Mouse (Mus musculus): ENCODE measurements around the gene Hba-a1.
"Not testable (repeated sequence)": the region's sequence is repeated elsewhere in the genome, so short reads cannot be mapped to it uniquely, and the experiment has no call there.

The Hba-a1 gene

DNA sequence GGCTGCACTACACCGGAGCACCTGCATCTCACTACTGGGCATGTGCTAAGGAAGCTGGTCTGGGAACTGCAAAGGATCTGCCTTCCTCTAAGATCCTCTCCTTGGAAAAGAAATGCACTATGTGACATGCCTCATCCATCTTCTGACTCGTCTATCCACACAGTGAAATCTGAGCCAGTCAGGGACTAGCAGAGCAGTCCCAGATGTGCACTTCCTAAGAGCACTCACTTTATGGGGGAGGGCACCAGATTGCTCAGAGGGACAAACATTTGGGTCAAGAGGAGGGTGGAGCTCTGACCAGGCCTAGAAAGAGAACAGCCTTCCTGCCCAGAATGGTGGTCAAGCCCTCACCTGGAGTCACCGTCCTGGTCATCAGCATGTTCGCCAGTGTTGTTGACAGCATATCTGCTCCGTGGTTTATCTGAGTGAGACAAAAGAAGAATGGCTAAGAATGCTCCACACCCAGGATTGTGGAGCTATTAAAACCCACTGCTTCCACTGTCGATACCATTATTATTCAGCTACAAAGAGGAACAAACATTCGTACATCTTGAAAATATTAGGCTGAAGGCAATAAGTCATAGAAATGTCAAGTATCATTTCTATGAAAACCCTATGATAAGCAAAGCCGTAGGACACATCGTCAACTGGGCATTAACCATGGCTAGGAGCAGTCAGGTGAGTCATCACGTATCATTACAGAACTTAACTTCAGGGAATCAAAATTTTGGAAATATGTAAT, 20.5 kb upstream of the Hba-a1 start:
- DNase-seq (ENCODE audit: low spot score) = no peak

DNA sequence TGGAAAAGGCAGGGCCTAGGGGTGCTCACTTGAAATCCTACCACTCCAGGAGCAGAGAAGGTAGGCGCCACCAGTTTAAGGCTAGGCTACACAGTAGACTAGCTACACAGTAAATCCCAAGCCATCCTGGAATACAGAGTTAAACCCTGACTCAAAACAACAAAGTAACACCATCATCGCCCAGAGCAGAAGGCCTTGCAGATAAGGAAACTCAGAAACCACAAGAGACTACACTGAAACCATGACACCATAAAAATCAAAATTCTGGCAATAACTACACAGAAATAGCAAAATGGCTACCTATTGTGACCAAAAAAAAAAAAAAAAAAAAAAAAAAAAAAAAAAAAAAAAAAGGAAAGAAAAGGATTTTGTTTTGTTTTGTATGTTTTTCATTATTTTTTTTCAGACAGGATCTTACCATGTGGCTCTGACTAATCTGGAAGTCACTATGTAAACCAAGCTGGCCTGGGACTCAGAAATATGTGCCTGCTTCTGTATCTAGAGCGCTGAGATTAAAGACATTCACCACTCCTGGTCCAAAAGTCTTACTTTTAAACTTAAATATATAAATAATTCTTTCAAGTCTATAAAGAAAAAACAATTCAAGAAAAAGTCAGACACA, 18.1 kb upstream of the Hba-a1 start:
- DNase-seq (ENCODE audit: low spot score) = no peak

DNA sequence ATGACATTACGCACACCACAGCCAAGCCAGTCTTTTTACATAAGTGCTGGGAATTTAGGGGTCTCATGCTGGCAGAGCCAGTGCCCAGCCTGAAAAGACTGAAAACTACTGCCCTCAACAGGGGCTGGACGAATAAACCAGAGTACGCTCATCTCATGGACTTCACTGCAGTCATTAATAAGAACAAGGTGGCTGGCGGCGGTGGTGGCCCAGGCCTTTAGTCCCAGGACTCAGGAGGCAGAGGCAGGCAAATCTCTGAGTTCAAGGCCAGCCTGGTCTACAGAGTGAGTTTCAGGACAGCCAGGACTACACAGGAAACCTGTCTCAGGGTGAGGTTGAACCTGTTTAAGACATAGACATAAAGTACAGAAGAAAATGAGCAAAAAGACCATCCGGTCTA, 17.1 kb upstream of the Hba-a1 start:
- no peak for DNase-seq (ENCODE audit: low spot score)

DNA sequence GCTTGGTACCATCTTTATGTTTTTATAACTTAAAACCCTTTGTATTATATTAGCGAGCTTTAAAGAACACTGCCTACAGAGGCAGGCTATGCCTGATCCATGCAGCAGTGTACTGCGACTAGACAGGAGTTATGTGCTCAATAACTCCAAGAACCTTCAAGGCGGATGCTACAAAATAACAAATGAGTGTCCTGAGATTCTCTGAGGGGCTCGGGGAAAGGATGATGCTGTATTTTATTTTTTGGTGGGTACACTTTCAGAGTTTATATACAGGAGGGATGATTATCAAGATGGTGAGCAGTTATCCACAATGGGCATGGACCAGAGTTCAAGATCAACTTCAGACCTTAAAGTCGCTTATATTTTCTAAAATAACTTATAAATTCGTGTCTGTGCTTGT, 16.5 kb upstream of the Hba-a1 start:
- DNase-seq (ENCODE audit: low spot score) = no peak

DNA sequence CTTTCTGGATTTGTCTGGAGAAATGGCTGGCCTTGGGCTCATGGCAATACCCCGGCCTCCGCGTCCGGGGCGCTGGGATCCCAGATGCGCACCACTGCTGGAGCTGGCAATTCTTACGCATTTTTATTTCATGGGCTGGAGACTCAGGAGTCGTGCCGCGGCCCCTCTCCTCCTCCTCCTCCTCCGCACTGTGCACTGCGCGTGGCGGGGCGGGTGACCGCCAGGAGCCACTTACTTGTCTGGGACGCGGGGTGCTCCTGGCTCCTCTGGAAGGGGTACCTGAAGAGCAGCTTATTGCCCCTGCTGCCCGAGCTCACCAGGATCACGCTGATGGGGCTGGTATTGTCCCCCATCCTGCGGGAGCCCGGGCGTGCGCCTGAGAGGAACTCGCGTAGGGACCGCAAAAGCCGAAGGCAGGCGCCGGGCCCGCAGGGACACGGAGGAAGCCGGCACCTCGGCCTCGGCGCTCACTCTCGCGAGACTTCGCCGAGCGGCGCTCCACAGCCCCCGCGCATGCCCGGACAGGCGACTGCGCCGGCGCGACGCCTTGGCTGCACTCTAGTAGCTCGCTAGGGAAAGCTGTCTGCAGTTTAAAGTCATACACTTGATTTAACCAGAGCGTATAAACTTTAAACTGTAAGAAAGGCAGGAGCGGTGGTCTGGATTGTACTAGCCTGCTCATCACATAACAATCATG, 16.0 kb upstream of the Hba-a1 start, which contains the start of gene Nprl3:
TSS of gene Nprl3 (minus strand) at position 520 of the 697 bp plus-strand sequence.
- peak; percentile 95 for DNase-seq (ENCODE audit: low spot score)

DNA sequence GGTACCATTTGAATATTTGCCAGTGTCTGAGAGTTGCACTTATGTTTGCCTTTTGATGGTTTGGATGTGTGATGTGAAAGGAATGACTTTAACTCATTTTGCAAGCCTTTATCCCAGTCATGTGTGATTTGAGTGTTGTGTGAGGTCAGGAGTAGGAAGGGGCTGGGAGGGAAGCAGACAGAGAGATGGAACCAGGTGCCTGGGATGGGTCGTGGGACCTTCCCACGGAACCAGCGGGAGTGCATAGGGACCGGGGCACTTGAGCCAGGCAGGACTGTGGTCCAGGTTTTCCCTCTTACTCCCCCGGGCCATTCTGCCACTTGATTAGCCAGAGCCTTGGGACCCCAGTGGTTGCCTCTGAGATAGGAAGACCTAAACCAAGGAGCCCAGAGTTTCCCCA, 15.3 kb upstream of the Hba-a1 start:
- peak; percentile 21 for DNase-seq (ENCODE audit: low spot score)

DNA sequence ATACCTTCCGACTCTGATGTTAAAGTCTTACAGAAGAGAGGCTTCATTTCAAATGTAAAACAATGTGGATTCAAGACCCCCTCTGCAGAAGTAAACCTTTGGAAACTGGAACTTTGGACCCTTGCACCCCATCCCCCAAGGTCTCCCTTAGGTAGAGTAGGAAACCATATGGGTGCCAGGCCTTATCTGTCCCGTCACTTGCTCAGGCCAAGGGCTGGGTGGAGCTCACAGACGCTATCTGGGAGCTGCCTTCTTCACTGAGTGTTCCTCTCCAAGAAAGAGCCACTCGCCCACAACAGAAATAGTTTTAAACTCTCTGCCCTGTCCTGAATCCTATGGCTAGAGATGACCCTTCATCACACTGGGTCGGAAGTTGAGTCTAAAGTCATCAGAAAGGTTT, 14.4 kb upstream of the Hba-a1 start:
- DNase-seq (ENCODE audit: low spot score) = no peak

DNA sequence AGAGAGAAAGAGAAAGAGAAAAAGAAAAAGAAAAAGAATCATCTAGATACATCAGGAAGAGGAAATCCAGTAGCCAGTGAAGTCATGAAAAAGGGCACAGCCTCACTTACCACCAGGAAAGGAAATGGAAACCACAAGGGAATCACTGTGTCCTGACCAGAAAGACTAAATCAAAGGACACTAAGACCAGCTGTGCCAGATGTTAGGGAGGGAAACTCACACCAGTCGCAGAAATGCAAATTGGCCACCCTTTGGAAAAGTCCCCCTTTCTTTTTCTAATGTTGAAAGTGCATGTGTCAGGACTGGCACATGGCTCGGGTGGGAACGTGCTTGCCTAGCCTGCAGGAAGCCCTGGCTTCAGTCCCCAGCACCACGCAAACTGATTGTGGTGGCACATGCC, 12.1 kb upstream of the Hba-a1 start:
- DNase-seq (ENCODE audit: low spot score) = no peak

DNA sequence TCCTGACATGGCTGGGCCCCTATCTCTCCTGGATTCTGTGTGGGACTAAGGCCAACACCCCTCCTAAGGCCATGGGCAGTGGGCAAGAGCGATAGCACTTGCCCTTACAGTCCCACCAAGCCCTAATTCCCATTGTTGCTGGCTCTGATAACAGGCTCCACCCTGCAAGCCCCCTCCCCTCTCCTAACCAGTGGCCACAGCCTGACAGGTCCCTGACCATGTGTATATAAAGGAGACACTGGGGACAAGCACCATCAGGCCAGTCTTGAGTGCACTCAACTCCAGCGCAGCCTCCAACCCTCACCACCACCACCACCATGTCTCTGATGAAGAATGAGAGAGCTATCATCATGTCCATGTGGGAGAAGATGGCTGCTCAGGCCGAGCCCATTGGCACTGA, 7.0 kb upstream of the Hba-a1 start, which contains the start of gene Hba-x:
TSS of gene Hba-x (plus strand) at position 54 of the 400 bp plus-strand sequence.
- no peak for DNase-seq (ENCODE audit: low spot score)

DNA sequence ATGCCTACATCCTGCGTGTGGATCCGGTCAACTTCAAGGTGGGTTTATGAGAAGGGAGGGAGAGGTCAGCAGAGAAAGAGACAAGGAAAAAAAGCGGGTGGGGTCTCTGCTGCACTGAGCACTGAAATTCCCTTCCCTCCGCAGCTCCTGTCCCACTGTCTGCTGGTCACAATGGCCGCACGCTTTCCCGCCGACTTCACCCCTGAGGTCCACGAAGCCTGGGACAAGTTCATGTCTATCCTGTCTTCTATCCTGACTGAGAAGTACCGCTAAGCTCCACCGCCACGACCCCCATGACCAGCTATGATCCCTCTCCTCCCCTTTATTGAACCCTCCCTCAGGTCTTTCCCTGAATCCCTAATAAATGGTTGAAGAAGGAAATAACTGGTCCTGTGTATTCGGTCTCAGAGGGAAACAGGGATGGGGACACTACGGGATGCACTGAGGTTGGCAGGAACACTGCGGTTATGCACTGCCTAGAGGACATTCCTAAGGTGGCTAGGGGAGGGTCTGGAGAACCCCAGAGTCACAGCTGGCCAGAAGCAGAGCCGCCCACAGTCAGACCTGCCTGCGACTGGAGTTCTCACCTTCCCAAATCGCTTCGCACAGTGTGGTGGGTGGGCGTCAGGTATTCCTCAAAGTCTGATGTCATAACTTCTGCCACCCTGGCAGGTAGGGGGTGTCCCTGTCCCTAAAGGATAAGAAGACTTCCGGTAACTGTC, 5.4 kb upstream of the Hba-a1 start:
- no peak for DNase-seq (ENCODE audit: low spot score)

DNA sequence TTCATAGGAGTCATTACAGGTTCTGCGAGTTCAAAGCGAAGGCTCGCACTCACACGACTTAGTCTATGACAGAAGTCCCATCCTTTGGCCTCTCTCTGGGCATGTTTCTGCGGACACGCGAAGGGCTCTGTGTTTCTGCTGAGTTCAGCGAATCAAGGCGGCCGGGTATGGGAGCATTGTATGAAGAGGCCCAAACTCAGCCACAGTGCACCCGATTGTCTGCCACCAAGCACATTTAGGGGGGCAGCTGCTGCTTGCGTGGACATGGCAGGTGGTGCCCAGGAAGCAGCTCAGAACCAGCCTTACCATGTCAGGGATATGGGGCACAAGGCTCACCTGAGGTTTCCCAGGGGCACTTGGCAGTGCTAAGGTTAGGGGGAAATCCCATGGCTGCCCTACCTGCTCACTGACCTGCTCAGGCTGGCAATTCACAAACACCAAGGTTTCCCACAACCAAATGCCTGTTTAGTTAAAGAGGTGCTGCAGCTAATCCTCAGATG, 4.8 kb upstream of the Hba-a1 start:
- no peak for DNase-seq (ENCODE audit: low spot score)

DNA sequence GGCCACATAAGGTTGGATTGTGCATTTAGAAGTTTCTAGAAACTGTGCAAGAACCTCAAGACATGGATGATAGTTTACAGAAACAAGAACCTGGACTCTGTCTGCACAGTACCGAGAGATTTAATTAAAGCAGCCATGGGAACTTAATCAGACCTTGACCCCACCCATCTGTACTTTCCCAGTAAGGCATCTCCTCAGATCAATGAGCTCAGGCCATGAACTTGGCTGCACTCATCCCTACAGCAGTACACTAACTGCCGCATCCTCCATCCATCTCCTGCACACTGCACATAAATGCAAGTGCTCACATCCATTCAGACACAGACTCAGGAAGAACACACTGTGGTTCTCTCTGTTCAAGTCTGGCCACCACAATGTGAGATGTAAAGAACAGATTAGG, 2.7 kb upstream of the Hba-a1 start:
- DNase-seq (ENCODE audit: low spot score) = no peak

DNA sequence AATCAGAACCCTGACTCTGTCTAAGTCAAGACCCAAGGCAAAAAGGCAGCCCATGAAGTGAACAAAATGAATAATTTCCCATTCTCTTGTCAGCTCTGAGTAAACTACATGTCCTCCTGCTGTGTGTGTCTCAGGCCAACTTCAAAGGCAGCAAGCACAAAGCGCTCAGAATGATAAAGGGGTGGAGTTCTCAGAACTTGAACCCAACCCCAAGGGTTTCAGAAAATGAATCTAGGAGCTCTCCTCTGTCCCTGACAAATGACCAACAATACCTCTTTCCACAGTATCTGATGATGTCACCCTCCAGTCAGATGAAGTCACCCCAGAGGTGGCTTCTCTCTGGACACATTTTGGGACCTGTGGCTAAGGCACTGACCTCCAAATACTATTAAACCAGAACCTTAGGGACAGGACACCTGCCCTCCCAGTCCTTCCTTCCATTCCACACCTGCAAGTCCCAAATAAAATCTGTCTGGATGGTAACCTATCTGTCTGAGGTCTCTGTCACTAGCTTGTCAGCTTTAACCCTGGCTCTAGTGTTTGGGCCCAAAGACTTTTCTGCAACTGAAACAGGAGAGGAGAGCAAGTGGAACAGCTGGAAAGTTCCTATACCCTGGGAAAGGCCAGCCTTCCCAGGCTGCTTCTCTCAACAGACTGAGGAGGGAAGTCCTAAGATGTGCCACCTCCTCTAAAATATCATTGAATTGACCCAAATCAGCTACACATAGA, 1.7 kb upstream of the Hba-a1 start:
- no peak for DNase-seq (ENCODE audit: low spot score)

DNA sequence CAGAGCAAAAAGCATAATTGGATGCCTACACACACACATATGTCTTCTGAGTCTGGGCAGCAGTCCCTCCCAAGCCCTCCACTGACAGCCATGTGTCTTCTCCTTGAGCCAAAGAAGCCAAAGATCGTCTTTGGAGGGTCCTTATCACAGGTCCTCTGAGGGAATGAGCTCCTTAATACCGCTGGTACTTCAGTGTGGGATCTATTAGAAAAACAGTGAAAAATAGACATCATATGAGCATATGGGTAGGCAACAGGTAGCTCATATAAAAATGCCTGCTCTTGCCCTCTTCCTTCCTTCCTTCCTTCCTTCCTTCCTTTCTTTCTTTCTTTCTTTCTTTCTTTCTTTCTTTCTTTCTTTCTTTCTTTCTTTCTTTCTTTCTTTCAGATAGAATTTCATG, 1.3 kb downstream of the Hba-a1 start:
- not testable (repeated sequence) for DNase-seq (ENCODE audit: low spot score)

DNA sequence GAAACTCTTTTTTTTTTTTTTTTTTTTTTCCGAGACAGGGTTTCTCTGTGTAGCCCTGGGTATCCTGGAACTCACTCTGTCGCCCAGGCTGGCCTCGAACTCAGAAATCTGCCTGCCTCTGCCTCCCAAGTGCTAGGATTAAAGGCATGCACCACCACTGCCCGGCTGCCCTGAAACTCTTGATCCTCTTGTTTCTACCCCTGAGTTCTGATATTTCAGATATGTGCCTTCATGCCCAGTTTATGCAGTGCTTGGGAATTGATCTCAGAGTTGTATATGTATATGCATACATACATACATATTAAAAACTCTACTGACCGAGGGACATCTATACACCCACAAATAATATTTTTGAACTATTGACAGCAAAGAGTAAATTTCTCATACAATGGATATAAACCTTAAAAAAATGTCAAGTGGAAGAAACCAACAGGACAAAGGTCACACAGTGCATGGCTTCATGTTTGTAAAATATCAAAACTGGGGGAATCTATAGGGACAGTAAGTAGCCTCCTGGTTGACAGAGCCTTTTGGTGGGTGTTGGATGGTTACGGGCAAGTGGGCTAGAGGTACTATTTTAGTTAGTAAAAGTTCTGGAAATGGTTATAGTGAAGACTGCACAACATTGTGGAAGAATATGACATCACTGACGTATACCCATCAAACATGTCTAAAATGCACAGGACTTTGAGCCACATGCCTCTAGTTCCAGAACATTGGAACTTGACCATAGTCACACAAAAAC, 1.9 kb downstream of the Hba-a1 start:
- DNase-seq (ENCODE audit: low spot score) = no peak

DNA sequence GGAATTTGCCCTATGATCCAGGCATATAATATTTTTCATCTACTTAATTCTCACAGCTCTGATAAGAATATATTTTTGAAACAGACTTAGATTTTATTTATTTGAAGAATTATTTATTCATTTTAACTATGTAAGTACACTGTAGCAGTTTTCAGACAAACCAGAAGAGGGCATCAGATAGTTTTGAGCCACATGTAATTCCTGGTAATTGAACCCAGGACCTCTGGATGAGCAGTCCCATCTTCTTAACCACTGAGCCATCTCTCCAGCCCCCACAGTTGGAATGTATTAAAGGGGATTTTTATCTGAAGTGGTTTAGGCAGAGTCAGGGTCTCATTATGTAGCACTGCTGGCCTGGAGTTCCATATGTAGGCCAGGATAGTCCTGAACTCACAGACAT, 2.6 kb downstream of the Hba-a1 start:
- not testable (repeated sequence) for DNase-seq (ENCODE audit: low spot score)

DNA sequence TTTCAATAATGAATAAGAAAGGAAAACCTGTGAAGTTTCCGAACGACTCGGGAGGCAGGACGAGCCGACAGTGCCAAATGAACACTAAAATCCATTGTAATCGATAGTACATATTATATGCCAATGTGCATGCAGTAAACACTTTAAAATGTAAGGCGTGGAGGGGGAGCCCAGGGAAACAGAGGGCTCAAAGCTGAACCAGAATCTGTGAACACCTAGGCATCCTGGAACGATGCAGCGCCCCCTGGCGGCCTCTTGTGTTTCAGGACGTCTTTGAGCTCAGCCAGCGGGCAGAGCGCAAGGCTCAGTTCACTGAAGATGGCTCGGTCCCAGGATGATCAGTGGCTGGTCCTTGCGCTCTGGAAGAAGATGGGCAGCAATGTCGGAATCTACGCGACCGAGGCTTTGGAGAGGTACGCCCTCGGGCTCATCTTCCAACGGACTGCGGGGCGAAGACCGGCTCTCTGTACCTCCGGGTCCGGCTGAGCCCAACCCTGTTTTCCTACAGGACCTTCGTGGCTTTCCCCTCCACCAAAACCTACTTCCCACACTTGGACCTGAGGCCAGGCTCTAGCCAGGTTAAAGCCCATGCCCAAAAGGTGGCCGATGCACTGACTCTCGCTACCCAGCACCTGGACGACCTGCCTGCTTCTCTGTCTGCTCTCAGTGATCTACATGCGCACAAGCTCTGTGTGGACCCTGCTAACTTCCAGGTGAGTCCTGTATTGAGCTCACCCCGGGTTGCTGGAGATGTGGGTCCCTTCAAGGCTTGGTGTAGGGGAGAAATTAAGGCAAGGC, 3.6 kb downstream of the Hba-a1 start, which contains the start of gene Hbq1b:
TSS of gene Hbq1b (plus strand) at position 271 of the 798 bp plus-strand sequence.
- DNase-seq (ENCODE audit: low spot score) = peak; percentile 80

DNA sequence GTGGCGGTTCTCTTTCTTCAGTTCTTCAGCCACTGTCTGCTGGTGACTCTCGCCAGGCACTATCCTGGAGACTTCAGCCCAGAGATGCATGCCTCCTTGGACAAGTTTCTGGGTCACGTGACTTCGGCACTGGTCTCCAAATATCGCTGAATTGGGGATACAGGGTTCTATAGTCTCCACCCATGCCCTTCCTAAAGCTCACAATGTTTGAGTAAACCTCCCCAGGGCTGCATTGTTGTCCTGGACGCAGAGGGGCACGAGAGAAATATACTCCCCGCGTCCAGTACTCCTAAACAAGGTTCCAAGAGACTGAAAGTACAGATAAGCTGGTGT, 4.1 kb downstream of the Hba-a1 start:
- DNase-seq (ENCODE audit: low spot score) = no peak

DNA sequence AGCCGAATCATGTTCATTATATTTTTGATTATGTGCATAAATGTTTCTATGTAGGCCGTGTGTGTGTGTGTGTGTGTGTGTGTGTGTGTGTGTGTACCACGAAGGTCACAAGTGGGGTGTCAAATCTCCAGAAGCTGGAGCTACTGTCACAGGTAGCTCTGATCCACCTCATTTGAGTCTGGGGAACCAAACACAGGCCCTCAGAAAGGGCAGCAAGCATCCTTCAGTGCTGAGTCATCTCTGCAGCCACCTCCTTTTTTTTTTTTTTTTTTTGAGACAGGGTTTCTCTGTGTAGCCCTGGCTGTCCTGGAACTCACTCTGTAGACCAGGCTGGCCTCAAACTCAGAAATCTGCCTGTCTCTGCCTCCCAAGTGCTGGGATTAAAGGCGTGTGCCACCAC, 9.5 kb downstream of the Hba-a1 start:
- not testable (repeated sequence) for DNase-seq (ENCODE audit: low spot score)

DNA sequence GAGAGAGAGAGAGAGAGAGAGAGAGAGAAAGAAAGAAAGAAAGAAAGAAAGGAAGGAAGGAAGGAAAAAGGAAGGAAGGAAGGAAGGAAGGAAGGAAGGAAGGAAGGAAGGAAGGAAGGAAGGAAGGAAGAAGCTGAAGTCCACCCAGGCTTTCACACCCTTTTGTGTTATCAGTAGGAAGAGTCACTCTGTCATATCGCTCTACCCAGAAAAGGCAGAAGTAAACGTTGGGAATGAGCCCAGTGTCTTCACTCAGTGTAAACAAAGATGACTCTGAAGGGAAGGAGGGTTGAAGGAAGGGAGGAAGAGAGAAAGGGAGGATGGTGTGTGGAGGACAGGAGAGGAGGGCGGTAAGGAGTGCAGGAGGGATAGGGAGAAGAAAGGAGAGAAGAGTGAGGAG, 10.2 kb downstream of the Hba-a1 start:
- not testable (repeated sequence) for DNase-seq (ENCODE audit: low spot score)

Measured in testis, postnatal 14 days (tissue).